Mouse (Mus musculus) adrenal gland, postnatal 4 days (tissue): ENCODE data around the gene Dand5. TPM values are rescaled to one million over a fixed set of nuclear protein-coding genes. Genes with fewer than 3 reads are reported as not detected.

ENCODE experiments used
- DNase-seq, 2 experiments: peaks; one replicate each; pipeline ENCODE4 v3.0.0; 2021 to 2022; ENCODE audit warnings: low spot score in 2 of 2, mixed read lengths in 2 of 2
- long read RNA-seq, 2 experiments: library from polyadenylated mRNA; stranded (forward); transcript quantifications; one replicate each; pipeline ENCODE4 v2.0.0; 2021
- total RNA-seq, 2 experiments: library from RNA; stranded (reverse); gene quantifications; 2 replicates each; pipeline ENCODE4 v1.2.3; 2021

Dand5 gene
- 1 to 10 TPM; 5.7 to 6.7 TPM for total RNA-seq
- long read RNA-seq, experiment 1, partial matches to known transcripts = 0 of 8 reads
- long read RNA-seq, experiment 1, other reads (novel, unspliced or antisense) = 8 of 8 reads
- long read RNA-seq, experiment 2, partial matches to known transcripts = 0 of 8 reads
- long read RNA-seq, experiment 2, other reads (novel, unspliced or antisense) = 8 of 8 reads

DNA sequence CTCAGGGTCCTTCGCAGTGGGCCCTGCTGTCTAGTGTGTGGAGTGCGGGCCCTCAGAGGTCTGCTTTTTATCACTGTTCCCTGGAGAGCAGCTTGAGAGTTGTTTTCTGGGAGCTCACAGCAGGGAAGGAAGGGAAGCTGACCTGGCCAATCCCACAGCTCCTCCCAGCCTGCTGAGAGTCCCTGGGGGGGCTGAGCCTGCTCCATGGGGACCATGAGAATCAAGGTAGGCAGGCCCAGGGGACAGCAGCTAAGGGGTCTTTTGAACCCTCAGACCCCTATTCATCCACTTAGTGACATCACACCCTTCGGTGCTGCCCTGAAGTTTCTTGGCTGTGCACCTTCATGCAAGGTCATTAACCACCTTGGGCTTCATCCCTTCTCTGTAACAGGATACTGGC, at the start of gene Dand5:
Gene Dand5 (minus strand): TSS at position 101 of the 400 bp plus-strand sequence.
- DNase-seq = no peak

DNA sequence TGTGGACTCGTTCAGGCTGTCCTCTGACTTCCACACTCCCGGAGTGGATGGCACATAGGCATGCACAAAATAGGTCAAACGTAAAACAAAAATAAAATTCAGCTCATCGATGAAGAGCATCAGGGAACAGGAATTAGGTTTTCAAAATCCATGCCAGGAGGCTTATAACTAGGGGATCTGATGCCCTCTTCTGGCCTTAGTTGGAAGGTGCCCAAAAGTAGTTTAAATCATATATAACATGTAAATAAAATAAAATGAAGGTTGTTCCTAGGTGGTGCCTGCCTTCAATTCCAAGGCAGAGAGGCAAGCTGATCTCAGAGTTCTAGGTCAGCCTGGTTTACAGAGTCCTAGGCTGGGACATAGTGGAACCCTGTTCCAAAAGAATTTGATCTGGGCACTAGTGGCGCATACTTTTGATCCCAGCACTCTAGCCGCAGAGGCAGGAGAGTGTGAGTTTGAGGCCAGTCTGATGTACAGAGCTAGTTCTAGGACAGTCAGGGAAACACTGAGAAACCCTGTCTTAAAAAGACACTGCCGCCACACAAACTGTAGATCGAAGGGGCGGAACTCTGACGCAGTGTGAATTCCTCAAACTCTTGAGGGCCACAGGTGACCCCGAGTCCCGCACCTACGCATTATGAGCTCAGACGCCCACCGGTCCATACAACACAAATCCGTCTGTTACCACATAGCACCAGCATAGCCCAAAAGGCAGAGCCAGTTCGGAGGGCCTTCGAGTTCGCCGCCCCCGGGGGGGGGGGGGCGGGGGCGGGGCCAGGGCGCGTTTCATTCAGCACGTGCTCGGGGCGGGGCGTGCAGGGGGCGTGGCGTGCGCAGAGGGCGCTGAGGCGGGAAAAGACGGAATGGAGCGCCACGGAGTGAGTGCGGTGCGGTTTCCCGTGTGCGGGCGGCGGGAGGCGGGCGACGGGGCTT, 49.0 kb upstream of the Dand5 start, which contains the start of gene Syce2:
Gene Syce2 (plus strand): TSS at position 736 of the 933 bp plus-strand sequence.
- peak; percentile 61 to 69 for DNase-seq

DNA sequence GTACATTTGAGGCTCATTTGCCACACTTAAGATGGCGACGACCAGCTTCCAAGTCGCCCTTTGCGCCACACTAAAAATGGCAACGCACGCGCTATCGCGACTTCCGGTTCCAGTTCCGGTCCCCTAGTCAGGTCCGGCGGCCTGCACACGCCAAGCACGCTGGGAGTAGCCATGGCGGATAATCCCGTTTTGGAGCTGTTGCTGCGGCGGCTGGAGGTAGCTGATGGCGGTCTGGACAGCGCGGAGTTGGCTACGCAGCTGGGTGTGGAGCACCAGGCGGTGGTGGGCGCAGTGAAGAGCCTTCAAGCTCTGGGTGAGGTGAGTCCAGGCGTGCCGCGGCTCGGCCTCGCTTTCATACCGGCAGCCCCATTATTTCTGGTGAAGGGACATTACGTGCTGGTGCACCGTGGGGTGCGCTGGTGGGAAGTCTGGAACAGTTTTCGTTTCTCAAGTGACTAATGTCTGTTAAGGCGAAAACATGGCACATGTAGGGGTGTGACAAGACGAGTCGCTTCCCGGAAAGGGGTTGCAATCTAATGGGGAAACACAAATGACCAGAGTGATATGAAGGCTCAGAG, 34.3 kb upstream of the Dand5 start, which contains the start of gene Farsa:
Gene Farsa (plus strand): TSS at position 126 of the 578 bp plus-strand sequence.
- DNase-seq = peak; percentile 75 to 83

DNA sequence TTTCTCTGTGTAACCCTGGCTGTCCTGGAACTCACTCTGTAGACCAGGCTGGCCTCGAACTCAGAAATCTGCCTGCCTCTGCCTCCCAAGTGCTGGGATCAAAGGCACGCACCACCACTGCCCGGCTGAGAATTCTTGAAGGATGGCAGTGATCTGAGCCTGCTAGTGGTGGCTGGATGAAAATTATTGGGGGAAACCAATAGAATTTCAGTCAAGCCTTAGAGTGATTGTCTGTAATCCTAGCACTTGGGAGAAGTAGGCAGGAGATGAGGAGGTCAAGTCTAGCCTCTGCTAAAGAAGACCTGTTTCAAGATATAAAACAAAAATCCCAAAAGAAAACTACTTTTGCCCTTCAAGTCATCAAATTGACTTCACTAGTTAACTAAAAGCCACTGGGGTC, 33.8 kb upstream of the Dand5 start:
- DNase-seq = no peak

DNA sequence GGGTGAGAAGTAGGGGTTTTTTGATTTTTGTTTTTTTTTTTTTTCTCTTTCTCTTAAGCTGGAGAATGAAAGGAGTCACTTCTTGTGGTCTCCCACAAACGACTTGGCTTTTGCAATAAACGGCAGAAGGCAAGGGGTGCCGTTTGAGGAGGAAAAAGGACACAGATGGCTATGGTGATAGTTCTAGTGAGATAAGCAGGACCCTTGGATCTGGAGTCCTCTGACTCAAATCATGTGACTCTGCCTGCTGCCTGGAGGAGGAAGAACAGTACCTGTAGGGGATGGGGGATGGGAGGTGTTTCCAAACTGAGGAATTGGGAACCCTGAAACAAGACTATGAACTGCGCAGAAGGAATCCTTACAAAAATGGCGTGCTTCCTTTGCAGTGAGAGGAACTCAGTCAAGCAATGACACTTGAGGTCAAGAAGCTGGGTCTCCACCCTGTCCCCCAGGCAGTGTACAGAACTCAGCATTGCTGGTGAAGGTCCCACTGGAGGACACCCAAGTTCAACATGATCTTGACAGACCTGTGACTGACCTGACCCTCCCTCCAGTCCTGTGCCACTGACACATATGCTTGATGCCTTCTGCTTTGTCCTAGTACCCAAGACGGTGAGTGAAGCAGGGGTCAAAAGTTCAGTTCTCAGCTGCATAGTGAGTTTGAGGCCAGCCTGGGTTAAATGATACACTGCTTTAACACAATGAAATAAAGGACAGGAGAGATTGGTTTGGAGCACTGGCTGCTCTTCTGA, 25.2 kb upstream of the Dand5 start:
- no peak for DNase-seq

DNA sequence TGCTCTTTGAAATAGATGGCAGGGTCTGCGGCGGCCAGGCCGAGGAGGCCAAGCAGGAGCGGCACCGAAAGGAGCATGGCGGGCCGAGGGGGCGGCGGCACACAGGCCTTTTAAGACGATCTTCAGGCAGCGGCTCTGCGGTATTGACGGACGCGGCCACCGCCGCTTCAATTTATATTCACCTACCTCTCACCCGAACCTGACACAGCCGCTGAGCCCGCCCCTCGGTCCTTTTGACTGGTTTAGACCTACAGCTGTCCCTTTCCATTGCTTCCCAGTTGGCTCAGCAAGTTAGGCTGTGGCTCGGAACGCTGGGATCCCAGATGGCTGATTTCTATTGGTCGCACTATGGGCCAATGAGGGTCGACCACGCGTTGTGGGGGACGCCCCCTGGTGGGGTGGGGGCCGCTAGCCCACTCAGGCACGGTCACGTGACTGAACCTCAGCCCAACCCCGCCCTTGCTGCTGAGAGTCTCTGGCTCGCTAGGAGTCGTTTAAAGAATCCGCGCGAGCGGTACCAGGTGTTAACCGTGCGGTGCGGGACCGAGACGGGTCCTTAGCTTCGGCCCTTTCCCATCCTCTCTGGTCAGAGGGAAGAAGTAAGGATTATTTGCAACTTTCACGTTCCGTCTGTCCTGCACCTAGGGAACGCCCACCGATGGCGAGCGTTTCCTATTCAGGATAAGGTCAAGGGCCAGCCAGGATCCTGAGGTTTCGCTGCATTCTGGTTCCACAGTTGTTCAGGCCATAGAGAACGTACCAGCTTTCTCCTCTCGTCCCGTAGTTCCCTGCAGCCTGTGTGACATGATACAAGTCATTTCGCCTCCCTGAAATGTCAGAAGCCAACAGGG, 24.3 kb upstream of the Dand5 start, which contains the start of gene Calr:
Gene Calr (minus strand): TSS at position 213 of the 851 bp plus-strand sequence.
- DNase-seq = peak; percentile 98 to 99

DNA sequence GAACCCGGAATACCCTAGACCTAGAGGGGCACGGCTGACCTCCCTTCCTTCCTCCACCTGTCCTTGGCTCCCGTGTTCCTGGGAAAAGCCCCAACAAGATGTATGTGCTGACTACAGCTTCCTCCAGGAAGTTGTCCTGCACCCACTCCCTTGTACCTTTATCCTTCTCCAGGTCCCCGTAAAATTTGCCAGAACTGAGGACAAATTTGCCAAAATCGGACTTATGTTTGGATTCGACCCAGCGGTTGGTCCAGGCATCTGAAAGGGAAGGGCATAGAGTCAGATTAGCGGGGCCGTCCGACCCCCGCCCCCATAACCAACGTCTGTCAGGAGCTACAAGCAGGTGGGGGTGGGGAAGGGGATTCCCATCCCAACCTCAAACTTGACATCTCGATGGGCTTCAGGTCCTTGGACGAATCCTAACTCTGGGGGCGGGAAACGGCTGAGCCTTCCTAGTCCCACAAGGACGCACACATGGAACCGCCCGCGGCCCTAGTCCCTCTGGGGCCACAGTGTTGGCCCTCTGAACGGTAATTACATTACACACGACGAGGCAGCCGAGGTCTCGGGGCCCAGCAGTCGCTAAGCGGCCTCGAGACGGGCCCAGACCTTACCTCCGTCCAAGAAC, 23.6 kb upstream of the Dand5 start:
- DNase-seq = no peak

DNA sequence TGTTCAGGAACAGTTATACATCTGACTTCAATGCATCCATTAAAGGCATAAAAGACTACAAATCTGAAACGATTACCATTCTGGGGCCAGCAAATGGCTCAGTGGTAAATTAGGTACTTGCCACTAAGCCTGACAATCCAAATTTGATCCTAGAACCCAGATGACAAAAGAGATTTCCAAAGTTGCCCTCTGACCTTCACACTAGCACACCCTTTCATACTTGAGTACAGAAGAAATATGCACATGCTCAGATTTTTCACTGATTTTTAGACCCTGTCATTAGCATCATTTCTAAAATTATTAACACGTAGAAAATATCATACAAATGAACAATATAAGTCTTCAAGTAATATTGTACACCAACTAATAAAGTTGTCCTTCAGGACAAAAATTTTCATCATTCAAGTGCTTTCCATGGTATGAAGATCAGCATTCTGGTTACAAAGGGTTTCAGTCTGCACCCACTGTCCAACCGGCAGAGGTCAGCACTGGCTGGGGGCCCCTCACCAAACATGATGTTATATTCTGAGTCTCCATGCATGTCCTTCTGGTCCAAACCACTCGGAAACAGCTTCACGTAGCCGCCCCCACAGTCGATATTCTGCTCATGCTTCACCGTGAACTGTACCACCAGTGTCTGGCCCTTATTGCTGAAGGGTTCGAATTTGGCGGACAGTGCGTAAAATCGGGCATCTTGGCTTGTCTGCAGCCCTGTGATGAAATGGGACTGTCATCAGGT, 22.9 kb upstream of the Dand5 start:
- DNase-seq = no peak

DNA sequence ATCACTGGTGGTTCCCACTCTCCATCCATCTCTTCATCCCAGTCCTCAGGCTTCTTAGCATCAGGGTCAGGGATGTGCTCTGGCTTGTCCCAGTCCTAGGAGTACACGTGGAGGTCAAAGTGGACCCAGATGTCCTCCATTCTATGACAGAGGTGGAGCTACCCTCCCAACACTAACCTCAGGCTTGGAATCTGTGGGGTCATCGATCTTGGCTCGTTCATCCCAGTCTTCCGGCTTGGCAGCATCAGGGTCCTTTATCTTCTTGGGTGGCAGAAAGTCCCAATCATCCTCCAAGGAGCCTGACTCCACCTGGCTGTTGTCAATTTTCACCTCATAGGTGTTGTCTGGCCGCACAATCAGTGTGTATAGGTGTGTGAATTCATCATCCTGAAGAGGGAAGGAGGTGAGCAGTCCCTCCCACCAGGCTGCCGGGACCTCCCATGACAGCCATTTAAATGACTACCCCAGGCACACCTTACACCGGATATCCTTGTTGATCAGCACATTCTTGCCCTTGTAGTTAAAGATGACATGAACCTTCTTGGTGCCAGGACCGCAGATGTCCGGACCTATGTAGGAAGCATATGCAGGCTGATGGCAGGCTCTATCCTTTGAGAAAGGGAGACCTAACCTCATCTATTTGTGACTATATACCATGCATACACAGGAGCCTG, 21.9 kb upstream of the Dand5 start:
- DNase-seq = no peak

DNA sequence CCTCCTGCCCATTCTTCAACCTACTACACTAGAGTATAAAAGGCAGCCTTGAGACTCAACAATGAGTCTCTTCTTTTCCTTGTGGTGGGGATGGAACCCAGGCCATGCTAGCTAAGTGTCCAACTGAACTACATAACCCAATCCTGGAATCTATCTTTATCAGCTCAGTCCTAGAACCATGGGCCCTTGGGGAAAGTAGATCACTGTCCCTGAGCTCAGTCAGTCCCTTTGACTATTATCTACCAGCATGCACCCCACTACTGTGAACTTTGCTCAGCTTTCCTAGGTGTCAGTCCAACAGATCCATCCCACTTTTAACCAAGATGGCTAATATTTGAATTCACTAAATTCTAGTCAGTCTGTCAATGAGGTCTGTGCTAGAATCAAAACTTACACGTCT, 18.9 kb upstream of the Dand5 start:
- no peak for DNase-seq

DNA sequence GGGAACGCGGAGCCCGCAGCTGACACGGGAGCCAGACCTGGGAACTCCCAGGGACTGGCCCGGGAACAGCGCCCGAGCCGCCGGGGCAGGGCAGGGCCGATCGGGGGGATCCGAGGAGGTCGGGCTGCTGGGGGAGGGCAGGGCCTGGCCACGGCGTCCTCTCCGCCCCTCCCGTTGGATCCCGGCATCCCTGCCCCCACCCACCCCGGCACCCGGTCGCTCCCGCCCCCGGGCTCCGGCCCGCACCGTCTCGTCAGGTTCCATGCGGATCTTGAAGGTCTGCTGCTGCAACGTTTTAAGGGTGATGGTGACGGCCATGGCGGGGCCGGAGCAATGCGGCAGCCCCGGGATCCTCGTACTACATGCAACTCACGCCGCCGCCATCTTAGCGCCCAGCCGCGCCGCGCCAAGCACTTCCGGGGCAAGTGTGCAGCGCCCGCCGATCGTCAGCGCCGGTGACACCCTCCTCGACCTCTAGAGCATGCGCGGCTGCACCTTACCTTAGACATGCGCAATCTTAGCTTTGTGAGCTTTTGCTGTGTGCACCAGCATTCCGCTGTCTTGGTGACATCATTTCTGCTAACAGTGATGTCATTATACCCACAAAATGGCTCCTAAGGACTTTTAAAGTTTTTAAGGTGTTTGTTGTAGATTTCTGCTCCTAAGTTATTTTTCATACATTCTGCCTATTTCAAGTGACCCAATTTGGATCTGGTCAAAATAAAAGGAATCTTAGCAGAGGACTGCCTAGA, 17.8 kb upstream of the Dand5 start, which contains the start of gene Rad23a:
Gene Rad23a (minus strand): TSS at position 418 of the 752 bp plus-strand sequence.
- peak; percentile 77 to 79 for DNase-seq

DNA sequence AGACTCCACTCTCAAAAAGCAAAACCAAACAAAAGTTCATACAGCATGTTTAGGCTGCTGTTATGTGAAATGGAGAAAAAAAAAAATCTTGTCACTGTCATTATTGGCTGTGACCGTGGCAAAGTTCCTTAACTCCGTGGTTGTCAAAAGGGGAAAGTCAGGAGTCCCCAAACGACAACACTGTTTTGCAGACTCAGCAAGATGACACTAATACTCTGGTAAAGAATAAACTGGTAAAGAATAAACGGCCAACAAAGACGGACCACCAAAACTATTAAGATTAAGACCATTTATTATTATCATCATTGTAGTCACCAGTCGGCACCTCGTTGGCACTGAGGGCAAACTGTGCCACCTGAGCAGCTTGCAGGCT, 17.2 kb upstream of the Dand5 start:
- DNase-seq = no peak

DNA sequence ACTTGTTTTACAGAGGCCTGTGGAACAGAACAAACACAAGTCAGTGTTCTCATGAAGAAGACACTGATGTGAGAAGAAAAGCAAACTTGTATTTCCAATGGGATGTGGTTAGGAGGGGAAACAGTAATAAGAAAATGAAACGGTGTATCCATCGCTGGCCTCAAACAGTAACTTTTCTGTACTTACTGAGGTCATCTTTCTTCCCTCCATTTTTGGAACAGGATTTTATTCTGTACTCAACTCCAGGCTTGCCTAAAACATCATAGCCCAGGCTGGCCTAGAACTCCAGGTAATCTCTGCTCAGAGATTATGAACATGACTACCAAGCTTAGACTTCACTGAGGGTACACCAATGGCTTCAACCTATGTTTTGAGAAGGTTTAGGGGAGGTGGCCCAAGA, 16.8 kb upstream of the Dand5 start:
- no peak for DNase-seq

DNA sequence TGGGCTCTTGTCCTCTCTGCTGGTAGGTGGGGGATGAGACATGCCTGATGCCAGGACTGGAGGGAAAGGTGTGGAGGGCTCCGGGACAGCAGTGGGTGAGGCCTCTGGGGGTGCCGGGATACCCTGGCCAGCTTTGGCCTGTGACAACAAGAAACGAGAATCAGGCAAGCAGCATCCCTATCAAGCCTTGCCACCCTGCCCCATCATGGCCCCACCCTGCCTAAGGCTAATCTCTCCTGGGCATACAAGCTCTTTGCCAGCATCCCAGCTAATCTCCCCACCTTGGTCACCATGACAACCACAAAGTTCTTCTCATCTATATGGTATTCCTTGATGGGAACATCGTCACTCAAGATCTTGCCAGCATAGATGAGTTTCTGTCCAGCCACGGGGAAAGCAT, 15.9 kb upstream of the Dand5 start:
- DNase-seq = no peak

DNA sequence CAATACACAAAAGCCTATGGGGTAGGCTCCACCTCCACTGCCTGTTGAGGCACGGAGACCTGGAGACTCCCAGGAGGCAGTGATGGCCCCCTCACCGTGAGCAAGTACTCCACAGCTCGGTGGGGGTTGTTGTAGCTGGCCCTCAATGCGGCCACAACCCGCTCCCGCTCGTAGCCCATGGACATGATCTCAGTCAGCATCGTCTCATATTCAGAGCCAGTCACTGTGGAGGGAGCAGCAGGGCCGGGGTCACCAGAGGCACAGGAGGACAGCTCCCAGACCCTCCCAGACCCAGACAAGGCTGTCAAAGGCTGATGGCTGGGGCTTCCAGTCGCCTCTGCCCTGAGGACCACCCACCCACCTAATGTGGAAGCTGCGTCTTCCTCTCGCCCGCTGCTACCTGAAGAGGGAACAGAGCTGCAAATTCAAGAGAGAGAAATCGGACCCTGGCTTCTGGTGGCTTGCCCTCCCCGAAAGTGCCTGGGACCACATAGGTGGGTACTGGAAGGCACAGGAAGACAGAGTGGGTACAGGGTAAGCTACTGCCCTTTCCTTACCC, 15.4 kb upstream of the Dand5 start:
- DNase-seq = no peak

DNA sequence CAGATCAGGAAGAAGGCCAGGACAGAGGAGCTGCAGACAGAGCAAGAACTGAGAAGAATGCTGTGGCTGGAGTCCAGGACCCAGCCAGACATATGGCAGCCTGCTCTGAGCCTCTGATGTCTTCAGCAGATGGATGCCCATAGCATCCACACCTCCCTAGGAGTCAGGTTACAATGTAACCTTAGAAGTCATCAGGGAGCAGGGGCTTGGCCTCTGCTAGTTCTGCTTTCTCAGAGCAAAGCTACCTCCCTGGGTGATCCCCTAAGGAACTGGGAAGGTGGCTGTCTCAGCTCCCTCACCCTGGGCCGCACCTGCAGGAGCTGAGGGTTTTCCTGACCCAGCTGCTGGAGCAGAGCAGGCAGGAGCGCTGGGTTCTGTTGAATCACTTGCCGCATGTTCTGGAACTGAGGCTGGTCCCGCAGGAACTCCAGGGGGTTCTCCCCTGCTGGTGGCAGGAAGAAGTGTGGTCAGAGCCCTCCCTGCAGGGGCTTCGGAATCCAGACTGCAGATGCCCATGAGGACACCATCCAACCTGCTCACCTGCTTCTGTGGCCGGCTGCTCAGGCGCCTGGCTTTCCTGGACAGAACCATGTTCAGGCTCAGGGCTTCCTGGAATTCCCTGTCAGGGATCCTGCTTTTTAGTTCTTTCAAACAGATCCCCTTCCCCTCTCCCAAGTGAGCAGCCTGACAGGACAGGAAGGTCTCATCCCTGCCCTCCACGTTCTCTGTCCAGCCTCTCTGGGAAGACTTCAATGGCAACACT, 14.7 kb upstream of the Dand5 start:
- no peak for DNase-seq
